Comparison of ENCODE assay signal across 13 mouse cellular contexts in the genomic region with DNA sequence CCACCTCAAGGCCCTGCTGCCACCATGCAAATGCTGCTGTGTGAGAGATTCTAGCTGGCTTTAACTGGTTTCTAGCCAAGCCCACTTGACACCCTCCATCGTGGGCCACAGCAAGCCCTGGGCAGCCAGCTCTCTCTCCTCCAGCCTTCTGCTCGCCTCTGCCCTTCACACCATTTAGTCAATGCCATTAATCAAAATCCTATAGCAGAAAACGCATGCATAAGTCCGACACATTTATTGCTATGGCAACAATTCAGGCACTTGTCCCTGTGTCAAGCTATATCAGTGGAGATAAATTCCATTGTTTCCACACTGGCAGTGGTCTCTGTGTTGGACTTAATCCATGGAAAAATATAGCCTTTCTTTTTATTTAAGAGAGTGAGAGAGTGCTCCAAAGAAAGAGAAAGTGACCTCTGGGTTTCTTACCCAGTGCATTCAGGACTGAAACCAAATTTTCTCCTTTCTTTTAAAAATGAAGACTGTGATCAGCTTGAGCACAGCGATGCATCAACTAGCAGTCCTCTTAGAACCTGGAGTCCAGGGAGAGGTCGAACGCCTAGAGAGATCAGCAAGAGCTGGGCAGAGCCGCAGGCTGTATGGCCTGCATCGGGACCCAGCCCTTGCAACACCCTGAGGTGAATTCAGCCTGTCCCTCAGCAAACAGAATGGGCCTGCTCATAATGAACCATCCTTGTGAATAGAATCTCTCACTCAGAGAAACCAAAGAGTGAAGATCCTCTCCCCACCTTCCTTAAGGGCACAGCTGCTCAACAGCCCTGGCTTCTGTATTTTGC.
DNase-seq lines count a peak whose midpoint lies in the region; ATAC-seq and TF ChIP-seq lines count a peak whose summit lies in the region.
"Had no signal": no experiment of that assay in that cellular context is flagged by ENCODE, and none has a peak within 500 bp of the region (broad histone marks: within the 10 kb centered on the region; RNA-seq: fewer than 3 reads in every experiment).

No protein-coding gene starts in this region.

- no peak for ATAC-seq in neural tube, embryonic 15.5 days (ENCODE audit: low FRiP score)
- ATAC-seq in forebrain, postnatal 0 days: no peak
- peak; percentile 86 for ATAC-seq in midbrain, embryonic 12.5 days (ENCODE audit: low FRiP score, low read depth)
- ATAC-seq: liver, embryonic 12.5 days had no signal

- no peaks in the 10 kb centered on the region for H3K9me3 ChIP-seq in neural tube, embryonic 15.5 days (replicated peaks)
- H3K9me3 ChIP-seq in forebrain, postnatal 0 days (ENCODE audit: low read length): no peaks in the 10 kb centered on the region
- no peaks in the 10 kb centered on the region for H3K9me3 ChIP-seq in midbrain, embryonic 12.5 days
- H3K9me3 ChIP-seq: liver, embryonic 12.5 days had no signal

- whole genome bisulfite sequencing in neural tube, embryonic 15.5 days: 19% methylated on average over 9 of the region's 9 CpGs
- WGBS in forebrain, postnatal 0 days: 33% methylated on average over 9 of the region's 9 CpGs
- 22% methylated on average over 9 of the region's 9 CpGs for WGBS in midbrain, embryonic 12.5 days

- H3K4me1 ChIP-seq in neural tube, embryonic 15.5 days: peaks cover 5% of the 10 kb centered on the region
- no peaks in the 10 kb centered on the region for H3K4me1 ChIP-seq in forebrain, postnatal 0 days (ENCODE audit: insufficient read depth)
- peaks cover 13% of the 10 kb centered on the region for H3K4me1 ChIP-seq in midbrain, embryonic 12.5 days
- H3K4me1 ChIP-seq: liver, embryonic 12.5 days had no signal

- intact Hi-C loops in left cerebral cortex, postnatal 36 days (cut with DNase I): no loop called here
- intact Hi-C loops in left cerebral cortex, postnatal 14 days (cut with DNase I): no loop called here

- H3K4me2 ChIP-seq in neural tube, embryonic 15.5 days: no peak overlapping the region
- no peak overlapping the region for H3K4me2 ChIP-seq in forebrain, postnatal 0 days (ENCODE audit: low read depth)
- H3K4me2 ChIP-seq in midbrain, embryonic 12.5 days (replicated peaks): no peak overlapping the region
- H3K4me2 ChIP-seq: liver, embryonic 12.5 days had no signal

- no peaks in the 10 kb centered on the region for H3K27me3 ChIP-seq in neural tube, embryonic 15.5 days (replicated peaks)
- no peaks in the 10 kb centered on the region for H3K27me3 ChIP-seq in forebrain, postnatal 0 days (ENCODE audit: insufficient read depth, low read length)
- H3K27me3 ChIP-seq in midbrain, embryonic 12.5 days: no peaks in the 10 kb centered on the region
- H3K27me3 ChIP-seq: liver, embryonic 12.5 days had no signal

- TF ChIP-seq CTCF in forebrain, postnatal 0 days (IDR thresholded peaks at IDR 0.05; ENCODE audit: low read depth): no peak

- H3K9ac ChIP-seq in neural tube, embryonic 15.5 days (replicated peaks): no peak overlapping the region
- no peak overlapping the region for H3K9ac ChIP-seq in forebrain, postnatal 0 days
- H3K9ac ChIP-seq in midbrain, embryonic 12.5 days (replicated peaks): no peak overlapping the region
- H3K9ac ChIP-seq: liver, embryonic 12.5 days had no signal

- DNase-seq in neural tube, embryonic 10.5 days (ENCODE audit: extremely low spot score, low spot score): peak; percentile 43
- DNase-seq in forebrain, postnatal 0 days: peak; percentile 27
- no peak for DNase-seq in left cerebral cortex, adult 18-20 months (ENCODE audit: low spot score in 2 of 2)
- no peak for DNase-seq in left cerebral cortex, postnatal 36 days (ENCODE audit: low spot score in 2 of 2)
- DNase-seq in kidney, postnatal 14 days: no peak
- DNase-seq in left cerebral cortex, postnatal 14 days (ENCODE audit: low spot score in 2 of 2): no peak
- DNase-seq: gastrocnemius, postnatal 36 days; kidney, postnatal 10 days; lung, postnatal 36 days; thymus, postnatal 36 days had no signal

- no peaks in the 10 kb centered on the region for H3K36me3 ChIP-seq in neural tube, embryonic 15.5 days
- H3K36me3 ChIP-seq in forebrain, postnatal 0 days (ENCODE audit: insufficient read depth): no peaks in the 10 kb centered on the region
- no peaks in the 10 kb centered on the region for H3K36me3 ChIP-seq in midbrain, embryonic 12.5 days
- H3K36me3 ChIP-seq: liver, embryonic 12.5 days had no signal

- no peak overlapping the region for H3K4me3 ChIP-seq in neural tube, embryonic 15.5 days (replicated peaks)
- no peak overlapping the region for H3K4me3 ChIP-seq in forebrain, postnatal 0 days (ENCODE audit: low read depth, low read length)
- no peak overlapping the region for H3K4me3 ChIP-seq in midbrain, embryonic 12.5 days
- H3K4me3 ChIP-seq: liver, embryonic 12.5 days had no signal

- no peak overlapping the region; the same call in 1 of the 2 replicates for H3K27ac ChIP-seq in neural tube, embryonic 15.5 days (replicated peaks)
- 0 out of 2 replicates have a peak overlapping the region, but pooled peaks have one; percentile 29 for H3K27ac ChIP-seq in forebrain, postnatal 0 days (ENCODE audit: low read depth, low read length)
- peak overlapping the region; percentile 77 for H3K27ac ChIP-seq in midbrain, embryonic 12.5 days (replicated peaks)
- H3K27ac ChIP-seq: liver, embryonic 12.5 days had no signal

Comparison
In these comparisons a context has a peak if more than half of its experiments do, and no peak if none do; other contexts are left out.
1. DNase-seq: peak in neural tube, embryonic 10.5 days (single experiment) and forebrain, postnatal 0 days (single experiment); none in left cerebral cortex, adult 18-20 months (0 of 2), left cerebral cortex, postnatal 36 days (0 of 2), kidney, postnatal 14 days (single experiment) and left cerebral cortex, postnatal 14 days (0 of 2).